Mouse (Mus musculus) spleen, adult 2 months (tissue): ENCODE results near the gene Olfml2a.

ENCODE experiments used
- CTCF ChIP-seq: fragments of 200-500 bp; IDR thresholded peaks from 2 replicates; pipeline ENCODE4 v1.5.1; 2011; ENCODE audit warnings: mild to moderate bottlenecking, inconsistent platforms; ENCODE audit not compliant: insufficient read depth, insufficient read length, insufficient replicate concordance; ENCODE audit errors: extremely low read depth
- POLR2A ChIP-seq: fragments of 200-500 bp; IDR thresholded peaks from 2 replicates; pipeline ENCODE4 v1.6.1; 2011; ENCODE audit warnings: low read depth, low read length, inconsistent platforms

DNA sequence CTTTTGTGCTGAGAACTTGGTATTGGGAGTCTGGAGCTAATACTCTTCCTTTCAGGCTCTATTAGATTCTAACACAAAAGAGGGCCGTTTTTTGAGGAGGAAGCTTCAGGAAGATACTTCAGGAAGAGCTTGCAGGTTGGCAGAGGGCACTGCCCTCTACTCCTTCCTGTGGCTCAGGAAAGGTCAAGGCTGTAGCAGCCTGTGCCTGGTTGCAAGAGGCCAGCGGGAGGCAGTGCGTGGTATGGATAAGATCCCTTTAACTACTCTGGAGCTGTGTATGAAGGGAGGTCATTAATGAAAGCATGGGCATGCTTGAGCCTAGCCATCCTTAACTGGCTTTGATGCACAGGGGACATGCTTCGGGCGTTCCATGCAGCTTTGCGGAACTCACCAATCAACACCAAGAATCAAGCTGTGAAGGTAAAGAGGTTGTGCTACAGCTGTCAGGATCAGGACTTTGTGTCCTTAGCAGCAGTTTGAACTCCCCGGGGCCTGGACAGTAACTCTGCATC lies 81.0 kb downstream of the Olfml2a start:
- TF ChIP-seq CTCF, result no peak
- no peak for TF ChIP-seq POLR2A
